Mouse (Mus musculus) testis, adult 2 months (tissue): ENCODE results near the gene Fntb.

ENCODE experiments used
- CTCF ChIP-seq: fragments of 200-500 bp; IDR thresholded peaks from 2 replicates; pipeline ENCODE4 v1.5.1; 2012; ENCODE audit warnings: low read depth, mild to moderate bottlenecking, inconsistent platforms, low read length, moderate library complexity; ENCODE audit not compliant: control insufficient read depth, insufficient read depth, insufficient replicate concordance
- POLR2A ChIP-seq: fragments of 200-500 bp; IDR thresholded peaks from 2 replicates; pipeline ENCODE4 v1.6.1; 2012; ENCODE audit warnings: low read depth, mild to moderate bottlenecking, inconsistent platforms, low read length, moderate library complexity; ENCODE audit not compliant: control insufficient read depth

DNA sequence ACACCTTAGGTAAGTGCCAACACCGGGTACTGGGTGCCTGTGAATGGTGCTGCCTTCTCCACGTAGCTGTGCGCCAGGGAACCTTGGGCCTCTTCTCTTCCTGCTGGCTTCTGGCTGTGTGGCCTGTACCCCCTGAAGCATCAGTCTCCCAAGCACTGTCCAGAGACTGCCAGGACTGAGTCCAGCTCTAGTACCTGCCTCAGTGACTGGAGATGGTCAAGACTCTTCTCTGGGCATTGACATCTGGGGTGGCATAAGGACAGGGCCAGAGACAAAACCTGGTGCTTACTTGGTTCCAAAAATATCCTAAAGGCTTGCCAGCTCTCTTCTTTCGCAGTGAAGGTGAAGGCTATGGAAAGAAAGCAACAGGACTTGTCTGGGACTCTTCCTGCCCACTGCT, 45.6 kb downstream of the Fntb start:
- TF ChIP-seq CTCF (no peak), POLR2A (no peak)
